Mouse (Mus musculus): Measurements from ENCODE around the gene Gfy.

Gfy gene

DNA sequence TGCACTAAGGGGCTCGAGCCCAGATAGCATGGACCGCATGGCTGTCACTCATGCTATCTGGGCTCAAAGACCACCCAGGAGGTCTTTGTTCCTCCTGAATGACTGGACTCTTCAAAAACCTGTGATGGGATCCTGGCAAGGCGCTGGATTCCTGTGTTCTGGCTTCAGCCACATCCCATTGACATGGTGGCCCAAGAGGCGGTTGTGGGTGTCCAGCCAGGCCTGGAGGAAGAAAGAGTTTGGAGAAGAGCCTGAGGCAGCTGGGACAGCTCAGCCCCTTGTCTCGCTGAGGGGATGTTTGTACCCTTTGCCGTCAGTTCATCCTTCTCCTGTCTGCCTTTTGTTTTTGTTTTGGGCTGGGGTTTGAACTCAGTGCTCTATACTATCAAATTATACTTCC is 29.8 kb downstream of the Gfy start:
- DNase-seq (ENCODE audit: low read depth, low spot score), result no peak

DNA sequence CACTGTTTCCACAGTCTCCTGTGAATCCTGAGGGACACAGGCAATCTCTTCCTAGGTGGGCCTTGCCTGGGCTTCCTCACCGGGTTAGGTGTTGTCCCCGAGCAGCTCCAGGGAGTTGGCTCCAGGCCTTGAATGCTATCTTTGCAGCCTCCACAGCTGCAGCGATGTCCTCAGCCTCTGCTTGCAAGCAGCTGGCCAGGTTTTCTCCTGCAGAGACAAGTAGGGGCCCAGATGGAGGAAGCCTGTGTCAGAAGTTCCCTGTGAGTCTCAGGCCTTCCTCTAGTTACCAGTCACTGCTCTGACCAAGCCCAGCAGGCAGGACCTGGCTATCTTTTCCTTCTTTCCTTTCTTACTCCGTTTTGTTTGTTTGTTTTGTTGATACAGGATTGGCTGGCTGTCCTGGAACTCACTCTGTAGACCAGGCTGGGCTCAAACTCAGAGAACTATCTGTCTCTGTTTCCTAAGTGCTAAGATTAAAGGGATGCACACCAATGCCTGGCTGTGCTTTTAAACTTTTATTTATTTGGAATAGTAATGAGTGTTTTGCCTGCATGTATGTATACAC is 30.8 kb downstream of the Gfy start:
- DNase-seq (ENCODE audit: low read depth, low spot score), result no peak

DNA sequence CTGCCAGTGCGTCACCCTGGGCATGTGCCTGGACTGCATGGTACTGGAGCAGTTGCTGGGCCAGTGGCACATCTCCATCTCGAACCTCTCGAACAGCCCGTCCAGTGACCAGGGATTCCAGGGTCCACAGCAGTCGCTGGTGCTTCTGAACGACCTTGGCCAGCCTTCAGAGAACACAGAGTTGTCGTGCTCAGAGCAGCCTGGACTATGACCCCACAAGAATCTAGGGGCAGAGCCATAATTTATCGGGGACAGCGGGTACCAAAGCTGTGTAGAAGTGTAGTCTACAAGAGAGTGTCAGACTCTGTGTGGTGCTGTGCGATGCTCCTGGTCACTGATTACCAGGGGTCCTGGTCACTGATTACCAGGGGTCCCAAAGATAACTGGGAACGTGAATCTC is 31.5 kb downstream of the Gfy start:
- no peak for DNase-seq (ENCODE audit: low read depth, low spot score)

DNA sequence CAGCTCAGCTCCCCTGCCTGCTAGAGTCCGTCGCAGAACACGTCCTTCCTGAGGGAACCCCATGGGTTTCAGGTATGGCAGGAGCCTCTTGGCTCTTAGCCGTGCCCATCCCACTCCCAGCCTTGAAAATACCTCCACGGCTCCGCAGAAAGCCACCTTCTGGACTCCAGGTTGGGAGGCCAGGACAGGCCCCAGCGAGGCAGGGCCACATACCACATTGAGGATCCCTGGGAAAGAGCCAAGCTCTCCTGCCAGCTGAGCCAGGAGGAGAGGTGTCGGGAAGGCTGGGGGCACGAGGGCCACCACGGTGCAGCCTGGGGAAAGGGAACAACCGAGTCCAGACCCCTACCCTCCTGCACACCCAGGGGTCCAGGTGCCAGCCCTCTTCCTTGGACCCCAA is 32.1 kb downstream of the Gfy start:
- no peak for DNase-seq (ENCODE audit: low read depth, low spot score)

DNA sequence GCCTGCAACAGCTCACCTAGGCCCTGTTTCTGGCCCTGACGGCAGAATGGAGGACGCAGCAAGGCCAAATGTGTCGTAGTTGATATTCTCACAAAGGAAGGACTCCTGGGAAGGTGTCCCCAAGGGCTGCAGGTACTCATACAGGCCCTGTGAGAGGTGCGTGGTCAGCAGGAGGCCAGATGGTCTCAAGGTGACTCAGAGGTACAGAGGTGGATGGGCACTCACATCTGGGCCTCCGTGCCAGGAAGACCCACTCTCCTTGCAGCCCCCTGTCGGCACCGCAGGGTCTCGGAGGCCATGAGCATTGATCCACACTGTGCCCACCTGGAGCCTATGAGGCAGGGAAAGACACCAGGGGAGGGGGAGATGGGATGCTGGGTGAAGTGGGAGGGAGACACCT is 33.9 kb downstream of the Gfy start:
- no peak for DNase-seq (ENCODE audit: low read depth, low spot score)

DNA sequence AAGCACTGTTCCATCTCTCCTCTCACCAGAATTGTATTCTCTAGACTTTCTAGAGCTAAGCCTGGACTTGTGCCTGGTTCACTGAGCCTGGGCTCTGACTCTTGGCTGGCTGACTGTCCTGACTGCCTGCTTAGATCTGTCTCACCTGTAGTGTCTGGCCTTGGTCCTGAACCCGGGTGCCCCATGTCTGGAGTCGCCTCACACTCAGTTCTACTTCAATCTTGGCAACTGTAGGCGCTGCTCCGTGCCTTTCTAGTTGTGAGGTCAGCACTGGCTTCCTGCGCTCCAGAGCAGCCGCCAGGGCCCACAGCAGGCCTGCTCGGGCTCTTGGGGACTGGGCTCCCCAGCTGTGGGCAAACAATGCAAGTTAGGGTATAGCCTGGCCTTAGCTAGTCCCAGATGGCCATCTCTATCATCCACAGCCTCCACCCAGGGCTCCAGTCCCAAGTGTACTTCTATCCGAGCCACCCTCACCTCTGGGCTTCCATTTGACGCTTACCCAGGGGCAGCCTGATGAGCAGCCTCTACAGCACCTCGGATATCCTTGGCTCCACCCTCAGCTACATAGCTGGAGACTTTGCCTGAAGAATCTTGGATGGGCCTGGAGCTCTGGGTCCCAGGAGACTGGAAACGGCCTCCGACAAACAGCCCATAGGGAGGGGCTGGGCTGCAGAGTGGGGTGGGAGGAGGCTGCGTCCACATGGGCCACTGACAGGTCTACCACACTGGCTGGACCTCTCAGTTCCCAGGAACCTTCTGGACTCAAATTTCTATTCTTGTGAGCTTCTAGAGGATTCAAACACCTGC is 34.8 kb downstream of the Gfy start:
- DNase-seq (ENCODE audit: low read depth, low spot score), result no peak

DNA sequence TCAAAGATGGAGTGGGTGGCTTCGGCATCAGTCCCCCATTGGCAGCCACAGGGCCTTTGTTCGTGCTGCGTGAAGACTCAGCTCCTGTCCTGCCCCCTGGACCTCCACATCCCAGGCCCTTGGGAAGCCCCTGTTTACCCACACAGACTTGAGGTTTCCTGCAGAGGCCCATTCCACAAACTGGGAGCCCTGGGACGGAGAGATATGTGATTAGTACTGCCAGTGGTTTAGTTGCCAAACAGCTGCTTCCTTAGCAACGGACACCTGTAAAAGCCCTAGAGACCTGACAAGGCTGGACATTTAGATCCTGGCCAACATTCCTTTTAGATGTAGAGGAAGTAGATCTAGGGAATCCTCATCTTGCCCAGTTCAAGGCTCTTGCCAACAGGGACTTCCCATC is 37.5 kb downstream of the Gfy start:
- DNase-seq (ENCODE audit: low read depth, low spot score), result no peak

DNA sequence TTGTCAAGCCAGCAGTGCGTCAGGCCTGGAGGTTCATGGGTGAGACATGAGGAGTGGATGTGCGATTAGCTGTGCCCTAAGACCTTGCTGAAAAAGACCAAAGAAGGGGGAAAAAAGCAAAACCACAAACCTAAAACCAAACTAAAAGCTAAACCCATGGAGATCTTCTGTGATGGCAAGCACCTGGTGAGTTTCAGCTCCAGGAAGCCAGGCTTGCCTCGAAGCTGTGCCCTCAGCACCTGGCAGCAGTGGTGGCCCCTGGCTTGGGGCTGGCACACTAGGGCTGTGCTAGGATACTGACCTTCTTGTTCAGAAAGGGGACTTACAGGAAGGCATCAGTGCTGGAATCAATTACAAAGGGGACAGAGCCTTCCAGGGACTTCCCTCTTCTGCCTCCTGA is 38.0 kb downstream of the Gfy start:
- DNase-seq (ENCODE audit: low read depth, low spot score), result no peak

DNA sequence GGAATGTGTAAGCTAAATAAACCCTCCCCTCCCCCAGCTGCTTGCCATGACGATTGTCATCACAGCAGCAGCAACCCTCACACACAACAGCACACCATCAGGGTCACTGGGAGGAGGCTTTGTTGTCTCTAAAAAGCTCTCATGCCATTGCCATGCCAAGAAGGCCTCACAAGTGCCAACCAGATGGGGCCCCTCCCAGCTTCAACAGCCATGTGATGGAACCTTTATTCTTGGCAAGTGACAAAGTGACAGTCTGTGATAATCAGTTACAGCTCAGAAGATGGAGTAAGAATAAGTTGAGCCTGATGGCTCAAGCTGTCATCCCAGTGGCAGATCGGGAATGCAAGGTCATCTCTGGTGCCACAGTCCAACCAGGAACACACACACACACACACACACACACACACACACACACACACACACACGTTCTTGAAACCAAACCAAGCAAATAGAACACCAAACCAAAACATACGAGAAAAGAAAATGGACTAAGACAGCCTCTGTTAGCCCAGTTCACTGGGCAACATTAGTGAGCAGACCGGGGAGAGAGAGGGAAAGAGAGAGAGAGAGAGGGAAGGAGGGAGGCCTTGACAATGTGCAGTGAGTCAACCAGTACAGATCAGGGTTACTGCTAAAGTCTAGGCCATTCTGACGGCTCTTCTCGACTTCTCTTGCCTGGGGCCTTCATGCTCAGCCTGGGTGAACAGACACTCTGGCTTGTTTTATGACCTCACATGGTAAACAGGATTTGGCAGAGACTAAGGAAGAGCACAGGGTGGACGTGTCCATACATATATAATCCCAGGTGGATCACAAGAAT is 39.3 kb downstream of the Gfy start:
- DNase-seq (ENCODE audit: low read depth, low spot score), result no peak

DNA sequence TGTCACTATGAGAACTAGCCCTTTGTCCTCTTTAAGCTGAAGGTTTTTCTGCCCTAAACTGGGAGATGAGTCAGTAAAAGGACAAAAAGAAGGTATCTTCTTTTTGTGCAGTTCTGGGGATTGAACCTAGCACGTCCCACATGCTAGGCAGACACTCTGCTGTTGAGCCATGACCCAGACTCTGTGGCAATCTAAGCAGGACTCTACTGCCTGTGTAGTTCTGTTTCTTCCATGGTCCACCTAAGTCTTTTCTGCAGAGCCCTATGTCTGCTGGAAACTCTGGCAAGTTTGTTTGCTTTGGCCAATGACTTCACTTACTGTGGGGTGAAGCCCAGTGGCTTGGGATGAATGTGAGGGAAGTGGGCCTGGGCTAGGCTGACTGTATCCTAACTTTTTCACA is 41.0 kb downstream of the Gfy start:
- no peak for DNase-seq (ENCODE audit: low read depth, low spot score)

DNA sequence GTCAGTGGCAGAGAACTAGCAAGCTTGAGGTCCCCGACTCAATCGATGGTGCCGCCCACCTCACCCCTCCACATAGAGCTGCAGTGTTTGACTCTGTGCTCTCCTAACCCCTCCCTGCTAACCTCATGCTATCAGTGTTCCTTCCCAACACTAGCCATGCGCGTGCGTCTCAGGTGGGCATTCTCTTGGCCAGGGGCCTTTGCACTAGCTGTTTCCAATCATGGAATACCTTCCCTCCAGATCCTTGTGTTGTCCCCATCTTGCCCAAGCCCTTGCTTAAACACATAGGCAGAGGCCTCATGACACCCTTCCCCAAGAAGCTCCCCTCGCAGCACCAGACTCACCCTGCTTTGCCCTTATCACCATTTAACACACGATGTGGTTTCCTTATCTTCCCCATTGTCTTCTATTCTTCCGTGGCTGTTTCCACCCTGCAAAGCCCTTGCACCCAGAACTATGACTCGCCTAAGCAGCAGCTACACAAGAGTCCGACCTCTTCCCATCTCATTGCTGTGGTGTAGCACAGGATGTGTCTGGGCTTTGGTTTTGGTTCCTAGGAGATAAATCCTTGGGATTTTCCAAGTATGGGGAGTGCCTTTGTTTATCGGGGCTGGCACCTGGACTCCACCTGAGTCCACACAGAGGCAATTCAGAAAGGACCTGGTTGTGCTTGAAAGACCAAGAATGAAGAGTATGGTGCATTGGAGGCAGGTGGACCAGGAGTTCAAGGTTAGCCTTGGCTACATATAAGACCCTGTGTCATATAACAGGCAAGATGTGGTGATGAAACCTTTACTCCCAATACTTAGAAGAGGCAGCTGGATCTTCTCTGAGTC is 42.0 kb downstream of the Gfy start:
- DNase-seq (ENCODE audit: low read depth, low spot score), result no peak

DNA sequence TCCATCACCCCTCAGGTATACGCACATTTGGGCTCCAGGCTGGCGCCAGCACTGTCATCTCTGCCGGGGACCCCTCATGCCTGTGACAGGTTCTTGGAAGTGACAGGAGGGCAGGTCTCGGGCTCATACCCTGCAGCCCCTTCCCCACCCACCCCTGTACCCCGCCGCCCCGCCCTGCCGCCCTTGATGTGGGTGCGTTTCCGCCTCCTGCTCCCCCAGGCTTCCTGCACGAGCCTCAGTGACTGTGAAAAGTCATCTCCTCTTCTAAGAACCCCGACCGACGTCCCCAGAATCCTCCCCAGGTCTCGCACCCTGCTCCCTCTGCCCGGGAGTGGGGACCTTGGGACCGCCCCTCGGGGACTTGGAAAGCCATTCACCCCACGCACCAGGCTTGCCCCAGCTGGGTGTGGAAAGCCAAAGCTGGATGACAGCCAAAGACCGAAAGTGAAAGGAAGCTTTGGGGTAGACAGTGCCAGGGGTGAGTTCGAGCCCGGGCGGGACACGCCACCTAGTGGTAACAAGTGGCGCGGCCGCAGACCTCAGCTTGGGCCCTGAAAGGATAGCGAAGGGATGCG is 43.3 kb downstream of the Gfy start, which contains the start of the genes Gm45713 and Flt3l:
Gene Gm45713, minus strand, starts transcription at position 239 of the 575 bp plus-strand sequence.
Gene Flt3l, minus strand, starts transcription at position 440 of the 575 bp plus-strand sequence.
- peak; percentile 88 for DNase-seq (ENCODE audit: low read depth, low spot score)

DNA sequence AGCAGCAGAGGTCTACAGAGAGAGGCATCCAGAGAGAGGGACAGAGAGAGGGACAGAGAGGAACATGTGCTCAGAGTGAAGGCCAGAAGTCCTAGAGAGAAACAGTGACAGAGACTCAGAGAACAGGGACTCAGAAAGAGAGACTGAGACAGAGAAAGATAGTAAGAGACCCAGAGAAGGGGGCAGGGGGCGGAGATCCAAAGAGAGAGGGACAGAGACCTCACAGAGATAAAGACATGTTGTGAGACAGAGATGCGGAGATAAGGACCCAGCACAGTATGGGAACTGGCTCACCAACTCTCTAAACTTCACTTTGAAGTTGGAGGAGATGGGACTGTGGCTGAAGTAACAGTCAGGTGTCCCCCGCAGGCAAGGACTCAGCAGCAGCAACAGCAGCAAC is 44.0 kb downstream of the Gfy start:
- DNase-seq (ENCODE audit: low read depth, low spot score), result no peak

DNA sequence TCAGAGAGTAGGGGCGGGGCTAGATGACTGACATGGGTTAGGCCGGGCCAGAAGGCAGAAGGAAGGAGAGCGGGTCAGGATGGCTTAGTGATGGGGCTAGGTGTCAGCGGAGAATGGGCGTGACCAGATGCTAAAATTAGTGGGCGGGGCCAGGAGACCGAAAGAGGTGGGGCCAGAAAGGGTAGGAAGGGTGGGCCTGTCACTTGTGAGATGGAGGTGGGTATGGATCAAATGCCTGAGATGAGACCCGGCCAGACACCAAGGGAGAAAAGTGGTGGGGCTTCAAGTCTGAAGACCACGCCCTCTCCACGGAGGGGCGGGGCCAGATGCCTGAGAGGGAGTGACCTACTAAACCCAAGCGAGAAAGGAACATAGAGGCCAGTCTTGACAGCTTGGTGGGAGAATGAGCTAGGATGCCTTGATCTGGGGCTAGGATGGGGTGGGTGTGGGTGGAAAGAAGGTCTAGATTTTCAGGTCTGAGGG is 44.8 kb downstream of the Gfy start:
- DNase-seq (ENCODE audit: low read depth, low spot score), result peak; percentile 99

DNA sequence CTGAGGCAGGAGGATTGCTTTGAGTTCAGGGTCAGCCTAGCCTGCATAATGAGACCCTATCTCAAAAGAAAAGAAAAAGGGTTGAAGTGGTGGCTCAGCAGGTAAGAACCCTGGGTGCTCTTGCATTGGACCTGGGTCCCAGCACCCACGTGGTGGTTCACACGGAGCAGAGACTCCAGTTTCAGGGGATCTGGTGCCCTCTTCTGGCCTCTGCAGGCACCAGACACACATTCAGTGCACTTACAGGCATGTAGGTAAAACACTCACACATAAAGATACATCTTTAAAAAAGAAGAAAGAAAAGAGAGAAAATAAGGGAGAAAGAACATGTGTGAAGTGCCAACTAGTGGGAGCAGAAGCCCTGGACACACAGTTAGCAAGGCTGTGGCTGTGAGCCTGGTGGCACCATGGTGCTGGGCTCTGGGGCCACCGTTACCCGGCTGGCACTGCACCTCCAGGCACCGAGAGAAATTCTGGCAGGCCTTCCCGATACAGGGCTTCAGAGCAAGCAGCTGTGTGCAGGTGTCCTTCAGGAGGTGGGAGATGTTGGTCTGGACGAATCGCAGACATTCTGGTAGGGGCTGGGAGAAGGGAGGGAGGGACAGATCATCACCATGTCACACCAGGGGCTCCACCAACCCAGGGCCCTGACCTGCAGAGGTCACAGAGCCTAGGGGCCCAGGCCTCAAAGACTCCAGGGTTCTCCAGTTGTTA is 45.8 kb downstream of the Gfy start:
- peak; percentile 85 for DNase-seq (ENCODE audit: low read depth, low spot score)

DNA sequence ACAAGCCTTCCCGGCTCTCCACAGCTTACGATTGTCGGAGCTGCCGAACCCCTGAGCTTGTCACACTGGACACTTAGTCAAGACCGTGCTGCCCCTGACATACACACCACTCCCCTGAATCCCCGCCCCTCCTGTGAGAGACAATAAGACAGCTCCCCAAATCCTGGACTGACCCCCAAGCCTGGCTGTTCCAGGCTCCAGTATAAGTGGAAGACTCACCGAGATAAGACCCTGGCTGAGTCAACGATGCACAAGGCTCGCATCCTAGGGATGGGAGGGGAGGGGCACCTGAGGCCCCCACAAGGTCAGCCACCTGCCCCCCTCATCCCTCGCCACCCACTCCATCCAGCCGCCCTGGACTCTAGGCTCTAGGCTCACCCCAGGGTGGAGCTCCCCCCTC is 47.5 kb downstream of the Gfy start:
- DNase-seq (ENCODE audit: low read depth, low spot score), result no peak

DNA sequence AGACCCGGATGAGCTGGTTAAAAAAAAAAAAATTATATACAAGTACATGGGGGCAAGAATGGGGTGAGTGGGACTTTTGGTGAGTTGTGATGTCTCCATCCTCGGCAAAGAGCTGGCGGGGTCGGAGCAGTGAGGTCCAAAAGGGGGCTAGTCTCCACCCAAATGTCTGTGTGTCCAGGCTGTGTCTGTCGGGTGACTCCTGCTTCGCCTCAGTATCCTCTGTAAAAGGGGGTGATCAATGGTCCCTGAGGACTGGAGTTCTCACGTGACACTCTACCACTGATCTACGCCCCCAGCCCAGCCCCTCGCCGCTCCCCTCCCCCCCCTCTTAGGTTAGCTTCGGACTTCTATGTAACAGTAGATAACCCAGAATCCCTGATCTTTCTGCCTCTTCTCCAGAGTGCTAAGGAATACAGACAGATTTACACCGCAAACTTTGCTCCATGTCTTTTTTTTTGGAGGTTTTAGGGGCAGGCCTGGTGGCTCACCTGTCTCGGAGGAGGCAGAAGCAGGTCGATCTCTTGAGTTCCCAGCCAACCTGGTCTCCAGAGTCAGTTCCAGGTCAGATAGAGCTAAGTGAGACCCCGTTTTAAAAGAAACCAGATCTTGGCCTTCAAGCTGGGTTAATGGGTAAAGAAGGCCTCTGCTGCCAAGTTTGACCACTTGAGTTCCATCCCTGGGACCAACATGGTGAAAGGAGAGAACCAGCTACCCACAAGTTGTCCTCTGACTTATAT is 49.4 kb downstream of the Gfy start:
- no peak for DNase-seq (ENCODE audit: low read depth, low spot score)

DNA sequence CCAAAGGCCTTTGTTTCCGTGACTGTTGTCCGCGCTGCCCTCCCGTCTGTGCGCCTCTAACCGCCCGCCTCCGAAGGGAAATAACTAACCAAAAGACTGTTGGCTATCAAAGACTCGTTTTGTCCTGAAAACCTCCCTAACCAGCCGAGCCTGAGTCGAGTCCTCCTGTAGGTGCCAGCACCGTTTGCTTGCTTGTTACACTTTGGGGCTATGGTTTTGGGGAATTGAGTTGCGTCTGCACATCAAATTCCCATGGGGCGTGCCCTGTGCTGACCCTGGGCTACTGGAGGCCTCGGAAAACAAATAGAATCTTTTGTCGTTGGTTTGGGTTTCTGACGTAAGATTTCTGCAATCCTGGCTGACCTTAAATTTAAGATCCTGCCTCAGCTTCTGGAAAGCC is 50.1 kb downstream of the Gfy start:
- no peak for DNase-seq (ENCODE audit: low read depth, low spot score)

DNA sequence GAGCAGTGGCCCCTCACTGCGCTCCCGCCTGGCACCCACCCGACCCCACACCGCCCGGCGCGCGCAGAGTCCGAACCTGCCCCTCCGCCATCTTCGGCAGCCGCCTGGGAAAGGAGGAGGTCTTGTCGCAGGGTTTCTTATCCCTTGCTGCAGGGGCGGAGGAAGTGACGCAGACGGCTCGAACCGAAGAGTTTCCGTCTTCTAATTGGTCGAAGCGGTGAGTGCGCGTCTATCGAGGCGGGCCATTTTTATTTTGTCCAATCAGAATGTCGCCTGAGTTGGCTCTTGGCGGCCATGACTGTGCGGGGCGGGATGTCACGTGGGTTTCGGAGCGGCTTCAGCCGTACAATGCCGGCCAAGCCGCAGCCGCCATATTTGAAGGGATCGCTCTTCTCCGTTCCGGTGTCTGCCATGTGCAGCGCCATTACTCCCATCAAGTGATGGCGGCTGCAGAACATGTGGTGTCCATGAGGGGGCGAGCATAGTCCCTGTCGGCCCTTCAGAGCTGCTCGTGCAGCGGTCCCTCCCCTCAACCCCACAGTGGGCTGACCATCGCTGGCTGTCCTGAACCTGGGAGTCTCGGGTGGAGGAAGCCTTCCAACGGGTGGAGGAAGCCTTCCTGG is 50.6 kb downstream of the Gfy start, which contains the start of gene Rpl13a:
Gene Rpl13a, minus strand, starts transcription at position 138 of the 623 bp plus-strand sequence.
- DNase-seq (ENCODE audit: low read depth, low spot score), result peak; percentile 99

Data from ZHBTc4 (cell line).